Mouse (Mus musculus) A20 (cell line): ENCODE measurements around the gene Gm19410.

Source experiments
- DNase-seq: peaks from one replicate; pipeline ENCODE4 v3.0.0-alpha.2; 2011; ENCODE audit warnings: low read depth, low spot score

Gene Gm19410

GRCm38 (mm10) chr8:35765499-35766193 is at the start of gene Gm19410:
Gm19410 (plus strand) TSS chr8:35765790.
- DNase-seq: no peak

- DNase-seq: no peak
These were observed 34.8 kb upstream of the Gm19410 start for GRCm38 (mm10) chr8:35730776-35731175.

- DNase-seq: peak; percentile 8
These were observed 30.2 kb upstream of the Gm19410 start for GRCm38 (mm10) chr8:35735438-35735837.

- no peak for DNase-seq
These were observed 9.4 kb upstream of the Gm19410 start for GRCm38 (mm10) chr8:35756202-35756601.

- no peak for DNase-seq
These were observed 570 bp upstream of the Gm19410 start for GRCm38 (mm10) chr8:35765020-35765419.

GRCm38 (mm10) chr8:35773508-35773907 is 7.9 kb downstream of the Gm19410 start:
- no peak for DNase-seq
